Mouse (Mus musculus): ENCODE data around the gene Gm13871.
"Not testable (repeated sequence)": the region's sequence is repeated elsewhere in the genome, so short reads cannot be mapped to it uniquely, and the experiment has no call there.

GRCm38 (mm10) chr4:73905853-73906252, at the start of gene Gm13871:
- not testable (repeated sequence) for TF ChIP-seq TAL1, GATA1 (IDR thresholded peaks at IDR 0.05; ENCODE audit: low read length)
